Mouse (Mus musculus): ENCODE data around the gene Oaz2.

Gene Oaz2

GRCm38 (mm10) chr9:65667701-65668100 lies at the start of gene Oaz2:
Oaz2 (plus strand) TSS chr9:65668001.
- no peak for DNase-seq (ENCODE audit: low spot score in 2 of 2)

- no peak for DNase-seq (ENCODE audit: low spot score in 2 of 2)
Measured at GRCm38 (mm10) chr9:65619311-65619710, 48.5 kb upstream of the Oaz2 start.

GRCm38 (mm10) chr9:65621196-65621595 lies 46.6 kb upstream of the Oaz2 start:
- no peak for DNase-seq (ENCODE audit: low spot score in 2 of 2)

GRCm38 (mm10) chr9:65621666-65622065 lies 46.1 kb upstream of the Oaz2 start:
- no peak for DNase-seq (ENCODE audit: low spot score in 2 of 2)

- DNase-seq (ENCODE audit: low spot score in 2 of 2): no peak
Measured at GRCm38 (mm10) chr9:65622826-65623225, 45.0 kb upstream of the Oaz2 start.

- no peak for DNase-seq (ENCODE audit: low spot score in 2 of 2)
Measured at GRCm38 (mm10) chr9:65624266-65624665, 43.5 kb upstream of the Oaz2 start.

- DNase-seq (ENCODE audit: low spot score in 2 of 2): peak in 1 of 2 experiments; percentile 14
Measured at GRCm38 (mm10) chr9:65629025-65629766, 38.6 kb upstream of the Oaz2 start, which contains the start of gene Rbpms2. Rbpms2 (plus strand) TSS chr9:65629648.

GRCm38 (mm10) chr9:65629767-65630630 lies 37.8 kb upstream of the Oaz2 start:
- peak; percentile 21 to 55 for DNase-seq (ENCODE audit: low spot score in 2 of 2)

- peak in 1 of 2 experiments; percentile 37 for DNase-seq (ENCODE audit: low spot score in 2 of 2)
Measured at GRCm38 (mm10) chr9:65630631-65631353, 37.0 kb upstream of the Oaz2 start.

- no peak for DNase-seq (ENCODE audit: low spot score in 2 of 2)
Measured at GRCm38 (mm10) chr9:65631354-65632021, 36.3 kb upstream of the Oaz2 start.

- DNase-seq (ENCODE audit: low spot score in 2 of 2): no peak
Measured at GRCm38 (mm10) chr9:65635766-65636165, 32.0 kb upstream of the Oaz2 start.

GRCm38 (mm10) chr9:65636926-65637325 lies 30.9 kb upstream of the Oaz2 start:
- DNase-seq (ENCODE audit: low spot score in 2 of 2): no peak

- no peak for DNase-seq (ENCODE audit: low spot score in 2 of 2)
Measured at GRCm38 (mm10) chr9:65639065-65639464, 28.7 kb upstream of the Oaz2 start.

- DNase-seq (ENCODE audit: low spot score in 2 of 2): no peak
Measured at GRCm38 (mm10) chr9:65640838-65641410, 26.9 kb upstream of the Oaz2 start.

- DNase-seq (ENCODE audit: low spot score in 2 of 2): no peak
Measured at GRCm38 (mm10) chr9:65641446-65642052, 26.3 kb upstream of the Oaz2 start.

- no peak for DNase-seq (ENCODE audit: low spot score in 2 of 2)
Measured at GRCm38 (mm10) chr9:65642546-65642945, 25.3 kb upstream of the Oaz2 start.

- no peak for DNase-seq (ENCODE audit: low spot score in 2 of 2)
Measured at GRCm38 (mm10) chr9:65644960-65645359, 22.8 kb upstream of the Oaz2 start.

GRCm38 (mm10) chr9:65645984-65646383 lies 21.8 kb upstream of the Oaz2 start:
- no peak for DNase-seq (ENCODE audit: low spot score in 2 of 2)

GRCm38 (mm10) chr9:65646782-65647181 lies 21.0 kb upstream of the Oaz2 start:
- no peak for DNase-seq (ENCODE audit: low spot score in 2 of 2)

GRCm38 (mm10) chr9:65648730-65649129 lies 19.1 kb upstream of the Oaz2 start:
- no peak for DNase-seq (ENCODE audit: low spot score in 2 of 2)

GRCm38 (mm10) chr9:65649997-65650396 lies 17.8 kb upstream of the Oaz2 start:
- no peak for DNase-seq (ENCODE audit: low spot score in 2 of 2)
